Mouse (Mus musculus) macrophage (primary cell): Measurements from ENCODE around the gene Anp32e. TPM values are rescaled to one million over a fixed set of nuclear protein-coding genes. Genes with fewer than 3 reads are reported as not detected.
"Not testable (repeated sequence)": the region's sequence is repeated elsewhere in the genome, so short reads cannot be mapped to it uniquely, and the experiment has no call there.

Experiments used
- H3K27ac ChIP-seq: fragments of 350-480 bp; formaldehyde crosslinking; 2 replicates; pipeline ENCODE4 v1.9.0; 2021
- H3K36me3 ChIP-seq: fragments of 350-480 bp; formaldehyde crosslinking; 2 replicates; pipeline ENCODE4 v1.9.0; 2021; ENCODE audit errors: inconsistent target
- H3K4me3 ChIP-seq: fragments of 350-480 bp; formaldehyde crosslinking; 2 replicates; pipeline ENCODE4 v1.9.0; 2021; ENCODE audit errors: inconsistent target
- H3K79me2 ChIP-seq: fragments of 350-480 bp; formaldehyde crosslinking; 2 replicates; pipeline ENCODE4 v1.9.0; 2021; ENCODE audit errors: inconsistent target
- WGBS: methylation state at CpG from one replicate; pipeline ENCODE4 v1.1.7; 2026; ENCODE audit warnings: inconsistent platforms; ENCODE audit not compliant: missing documents; 5-methylcytosine and 5-hydroxymethylcytosine counted together
- polyA plus RNA-seq: library from polyadenylated mRNA; stranded (reverse); fragments of 250-400 nt; gene quantifications from 3 replicates; pipeline ENCODE4 v1.2.4, GENCODE M21; 2018; ENCODE audit warnings: inconsistent platforms

Anp32e gene
- polyA plus RNA-seq, 1 experiment from 2014 or later, result 196 TPM

DNA sequence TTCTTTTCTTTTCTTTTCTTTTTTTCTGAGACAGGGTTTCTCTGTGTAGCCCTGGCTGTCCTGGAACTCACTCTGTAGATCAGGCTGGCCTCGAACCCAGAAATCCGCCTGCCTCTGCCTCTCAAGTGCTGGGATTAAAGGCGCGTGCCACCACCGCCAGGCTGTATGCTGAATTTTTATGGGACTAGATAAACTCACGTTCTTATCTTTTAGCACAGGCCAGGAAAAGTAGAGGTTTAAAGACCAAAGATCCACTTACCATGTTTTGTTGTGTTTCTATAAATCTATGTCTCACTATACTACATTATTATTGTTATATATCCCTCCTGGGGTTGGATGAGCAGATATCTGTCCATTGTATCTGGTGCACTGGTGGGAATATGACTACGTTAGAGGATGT, 5.6 kb upstream of the Anp32e start:
- not testable (repeated sequence) for H3K4me3 ChIP-seq, H3K79me2 ChIP-seq, H3K36me3 ChIP-seq, H3K27ac ChIP-seq
- 97% methylated on average over 7 of the region's 7 CpGs for WGBS

DNA sequence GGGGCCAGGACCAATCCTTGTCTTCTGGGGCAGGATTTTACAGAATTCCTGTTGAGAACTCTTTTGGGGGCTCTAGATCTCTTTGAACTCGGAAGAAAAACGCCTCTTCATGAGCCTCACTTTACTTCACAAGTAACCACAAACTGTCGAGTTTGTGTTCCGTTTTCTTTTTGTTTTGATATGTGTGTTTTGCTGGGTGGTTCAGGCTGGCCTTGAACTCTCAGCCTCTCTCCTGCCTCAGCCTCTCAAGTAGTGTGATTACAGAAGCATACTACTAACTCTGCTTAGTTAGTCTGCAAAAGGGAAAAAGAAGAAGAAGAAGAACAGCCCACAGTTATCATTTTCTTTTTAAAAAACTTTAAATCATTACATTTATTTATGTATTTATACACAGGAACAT, 4.9 kb upstream of the Anp32e start:
- WGBS, result 62% methylated on average over 4 of the region's 4 CpGs
- Histone ChIP-seq H3K27ac (no peak overlapping the region), H3K36me3 (no peaks in the 10 kb centered on the region)

DNA sequence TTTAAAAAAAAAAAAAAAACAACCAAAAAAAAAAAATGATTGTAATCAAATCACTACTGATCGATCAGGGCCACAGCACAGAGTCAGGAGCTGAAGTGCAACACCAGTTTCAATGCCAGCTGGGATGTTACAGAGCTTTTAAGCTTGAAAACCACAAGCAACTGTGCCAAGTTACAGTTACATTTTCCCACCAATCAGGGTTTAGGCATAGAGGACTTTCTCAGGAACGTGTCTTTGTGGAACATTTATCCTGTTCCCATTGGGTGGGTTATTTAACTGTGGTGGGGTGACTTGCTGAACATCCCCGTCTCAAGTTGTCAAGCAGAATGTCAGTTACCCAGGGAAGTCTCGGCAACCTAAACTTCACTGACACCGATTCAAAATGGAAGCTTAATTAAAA, 4.0 kb upstream of the Anp32e start:
- no peak overlapping the region for H3K4me3 ChIP-seq
- H3K79me2 ChIP-seq, result peaks cover 5% of the 10 kb centered on the region; the same call in 1 of the 2 replicates
- H3K27ac ChIP-seq, result no peak overlapping the region
- no peaks in the 10 kb centered on the region for H3K36me3 ChIP-seq
- 44% methylated on average over 5 of the region's 5 CpGs for WGBS

More for the DNA sequence above, 4.9 kb upstream of the Anp32e start:
- Histone ChIP-seq H3K4me3 (no peak overlapping the region), H3K79me2 (peaks cover under 1% of the 10 kb centered on the region; the same call in 1 of the 2 replicates)

DNA sequence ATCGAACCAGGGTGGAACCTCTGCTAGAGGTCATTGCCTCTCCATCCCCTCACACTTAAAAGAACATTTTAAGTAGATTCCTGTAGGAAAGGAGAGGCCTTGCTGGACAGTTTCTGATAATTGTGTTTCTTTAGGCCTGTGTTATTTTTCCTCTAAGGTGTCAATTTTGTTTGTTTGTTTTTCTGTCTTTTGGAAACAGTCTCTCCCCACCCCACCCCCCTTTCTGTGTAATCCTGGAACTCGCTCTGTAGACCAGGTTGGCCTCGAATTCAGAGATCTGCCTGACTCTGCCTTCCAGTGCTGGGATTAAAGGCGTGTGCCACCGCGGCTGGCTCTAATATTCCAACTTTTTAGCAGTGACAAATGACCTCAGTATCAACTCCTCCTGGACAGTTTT, 787 bp upstream of the Anp32e start:
- peaks cover 36% of the 10 kb centered on the region for H3K79me2 ChIP-seq
- WGBS, result 50% methylated on average over 6 of the region's 6 CpGs
- H3K4me3 ChIP-seq, result peak overlapping the region; percentile 94
- no peaks in the 10 kb centered on the region for H3K36me3 ChIP-seq
- H3K27ac ChIP-seq, result peak overlapping the region; percentile 60

DNA sequence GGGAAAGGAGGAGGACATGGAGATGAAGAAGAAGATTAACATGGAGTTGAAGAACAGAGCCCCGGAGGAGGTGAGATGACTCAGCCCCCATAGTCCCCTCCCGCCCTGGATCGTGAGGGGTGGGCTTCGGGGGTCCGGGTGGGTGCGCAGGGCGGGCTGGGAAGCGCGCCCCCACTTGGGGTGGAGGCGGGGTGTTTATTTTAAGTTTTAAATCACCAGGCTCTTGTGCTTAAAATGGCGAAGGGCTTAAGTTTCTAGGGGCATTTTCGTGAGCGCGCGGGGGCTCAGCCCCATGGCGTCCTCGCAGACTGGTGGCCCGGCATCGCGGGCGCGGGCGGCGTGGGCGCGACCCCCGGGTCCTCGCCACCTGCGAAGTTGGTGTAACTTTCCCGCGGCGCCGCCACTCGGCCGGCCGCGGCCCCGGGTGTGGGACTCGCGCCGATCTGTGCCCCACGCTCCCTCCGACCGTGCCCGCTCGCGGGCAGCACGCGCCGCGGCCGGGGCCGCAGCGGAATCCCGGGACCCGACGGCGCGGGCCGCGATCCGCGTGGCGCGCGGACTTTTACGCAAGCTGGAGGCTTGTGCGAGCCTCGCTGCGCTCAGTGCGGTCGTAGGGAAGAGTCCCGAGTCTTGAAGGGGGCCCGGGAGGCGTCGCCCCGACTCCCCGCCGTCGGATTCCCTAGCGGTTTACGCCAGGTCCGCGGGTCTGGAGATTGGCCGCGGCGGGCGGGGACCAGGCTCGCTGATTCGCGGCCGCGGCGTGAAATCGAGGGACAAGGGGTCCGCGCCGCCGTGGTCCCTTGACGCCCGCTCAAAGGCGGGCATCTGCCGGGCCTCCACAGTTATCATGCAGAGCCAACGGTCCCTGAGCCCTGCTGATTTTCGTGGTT, 780 bp downstream of the Anp32e start:
- WGBS, result under 1% methylated on average over 101 of the region's 105 CpGs
- Histone ChIP-seq H3K4me3 (peak overlapping the region; percentile 94), H3K36me3 (no peaks in the 10 kb centered on the region), H3K79me2 (peaks cover 42% of the 10 kb centered on the region), H3K27ac (peak overlapping the region; percentile 82)

DNA sequence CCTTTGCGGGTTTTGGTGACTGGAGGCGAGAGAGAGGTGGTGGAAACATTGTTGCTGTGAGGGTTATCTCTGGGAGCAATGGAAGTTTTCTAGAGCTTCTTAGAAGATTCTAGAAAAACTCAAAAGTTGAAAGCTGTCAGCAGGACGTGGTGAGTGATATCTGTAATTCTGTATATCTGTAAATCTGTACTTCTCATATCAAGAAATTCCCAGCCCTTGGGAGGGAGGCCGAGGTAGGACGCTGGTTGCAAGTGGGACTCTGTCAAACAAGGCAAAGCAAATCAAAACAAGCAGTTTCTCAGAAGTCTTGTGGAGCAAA, 1.4 kb downstream of the Anp32e start:
- H3K27ac ChIP-seq, result no peak overlapping the region
- H3K4me3 ChIP-seq, result peak overlapping the region; percentile 39
- H3K36me3 ChIP-seq, result no peaks in the 10 kb centered on the region
- peaks cover 42% of the 10 kb centered on the region for H3K79me2 ChIP-seq
- WGBS, result 3% methylated on average over 3 of the region's 5 CpGs

DNA sequence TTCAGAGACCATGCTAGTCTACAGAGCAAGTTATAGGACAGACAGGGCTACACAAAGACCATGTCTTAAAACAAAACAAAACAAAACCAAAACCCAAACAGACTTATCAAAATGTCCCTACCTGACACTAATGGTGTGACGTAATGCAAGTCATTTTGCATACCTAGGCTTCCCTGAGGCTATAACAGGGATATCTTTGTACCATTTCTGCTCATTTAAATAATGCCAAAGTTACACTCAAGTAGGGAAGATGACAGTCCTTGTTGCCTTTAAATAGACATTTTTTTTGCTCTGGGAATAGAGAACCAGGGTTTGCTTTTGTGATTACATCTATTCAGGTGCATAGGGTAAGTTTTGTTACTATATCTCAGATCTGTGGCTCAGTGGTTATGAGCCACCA, 2.4 kb downstream of the Anp32e start:
- no peak overlapping the region for H3K4me3 ChIP-seq
- no peaks in the 10 kb centered on the region for H3K36me3 ChIP-seq
- WGBS, result 80% methylated on average over 1 of the region's 1 CpGs
- H3K79me2 ChIP-seq, result peaks cover 42% of the 10 kb centered on the region
- H3K27ac ChIP-seq, result no peak overlapping the region

DNA sequence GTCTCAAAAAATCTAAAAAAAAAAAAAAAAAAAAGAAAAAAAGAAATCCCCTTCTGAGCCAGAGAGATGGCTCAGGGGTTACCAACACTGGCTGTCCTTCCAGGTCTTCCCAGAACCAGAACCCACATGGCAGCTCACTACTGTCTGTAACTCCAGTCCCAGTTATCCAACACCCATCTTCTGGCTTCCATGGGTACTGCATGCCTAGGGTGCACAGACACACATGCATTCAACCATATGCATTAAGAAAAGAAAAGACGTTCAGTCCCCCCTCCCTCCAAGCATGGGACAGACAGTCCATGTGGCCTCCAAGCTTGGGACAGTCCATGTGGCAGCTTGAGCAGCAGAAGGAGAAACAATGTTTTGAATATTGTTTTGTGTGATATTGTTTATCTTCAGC, 3.1 kb downstream of the Anp32e start:
- peaks cover 42% of the 10 kb centered on the region for H3K79me2 ChIP-seq
- 100% methylated on average over 1 of the region's 1 CpGs for WGBS
- peaks cover 2% of the 10 kb centered on the region; the same call in 1 of the 2 replicates for H3K36me3 ChIP-seq
- no peak overlapping the region for H3K4me3 ChIP-seq
- no peak overlapping the region for H3K27ac ChIP-seq

DNA sequence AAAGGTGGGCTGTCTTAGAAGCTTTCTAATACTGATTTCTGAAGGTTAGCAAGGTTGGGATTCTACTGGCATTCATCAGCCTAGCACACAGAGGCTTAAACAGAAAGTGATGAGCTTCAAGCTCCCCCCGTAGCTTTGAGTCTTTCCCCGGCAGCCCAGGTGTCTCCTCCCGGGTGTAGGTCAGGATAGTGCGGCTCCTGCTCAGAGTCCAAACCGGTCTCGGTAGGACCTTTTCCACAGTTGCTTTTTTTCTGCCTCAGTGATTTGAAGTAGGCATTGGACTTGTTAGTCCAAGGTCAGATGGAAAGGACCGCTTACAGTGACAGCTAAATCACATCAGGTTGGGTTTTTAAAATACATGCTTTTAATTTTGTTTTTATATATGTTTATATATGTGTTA, 3.5 kb downstream of the Anp32e start:
- 100% methylated on average over 5 of the region's 7 CpGs for WGBS
- H3K36me3 ChIP-seq, result peaks cover 6% of the 10 kb centered on the region; the same call in 1 of the 2 replicates
- peaks cover 42% of the 10 kb centered on the region for H3K79me2 ChIP-seq
- no peak overlapping the region for H3K27ac ChIP-seq
- H3K4me3 ChIP-seq, result no peak overlapping the region

DNA sequence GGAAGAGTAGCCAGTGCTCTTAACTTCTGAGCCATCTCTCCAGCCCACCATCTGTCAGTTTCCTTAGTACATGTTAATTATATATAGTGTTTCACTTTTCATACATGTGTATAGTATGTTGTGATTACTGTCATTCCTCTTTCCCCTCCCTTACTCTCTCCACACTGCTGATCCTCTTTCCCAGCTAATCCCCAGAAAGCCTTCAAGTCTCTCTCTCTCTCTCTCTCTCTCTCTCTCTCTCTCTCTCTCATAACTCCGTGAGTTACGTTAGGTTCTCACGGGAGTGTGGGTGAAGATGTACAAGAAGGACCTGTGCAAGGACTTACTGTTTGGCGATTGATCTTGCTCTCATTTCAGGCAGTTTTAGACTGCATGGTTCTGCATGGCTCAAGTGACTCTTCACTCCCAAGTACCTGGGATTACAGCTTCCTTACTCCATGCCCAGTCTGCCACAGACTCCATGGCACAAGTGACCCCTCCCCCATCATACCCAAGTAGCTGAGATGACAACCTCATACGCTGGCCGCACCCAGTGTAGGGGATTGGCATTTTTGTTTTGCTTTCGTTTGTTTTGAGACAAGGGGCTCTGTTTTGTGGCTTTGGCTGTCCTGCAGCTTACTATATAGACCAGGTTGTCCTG, 4.2 kb downstream of the Anp32e start:
- Histone ChIP-seq H3K36me3 (peaks cover 13% of the 10 kb centered on the region; the same call in 1 of the 2 replicates), H3K27ac (no peak overlapping the region), H3K4me3 (no peak overlapping the region), H3K79me2 (peaks cover 42% of the 10 kb centered on the region)
- WGBS, result 95% methylated on average over 7 of the region's 7 CpGs

DNA sequence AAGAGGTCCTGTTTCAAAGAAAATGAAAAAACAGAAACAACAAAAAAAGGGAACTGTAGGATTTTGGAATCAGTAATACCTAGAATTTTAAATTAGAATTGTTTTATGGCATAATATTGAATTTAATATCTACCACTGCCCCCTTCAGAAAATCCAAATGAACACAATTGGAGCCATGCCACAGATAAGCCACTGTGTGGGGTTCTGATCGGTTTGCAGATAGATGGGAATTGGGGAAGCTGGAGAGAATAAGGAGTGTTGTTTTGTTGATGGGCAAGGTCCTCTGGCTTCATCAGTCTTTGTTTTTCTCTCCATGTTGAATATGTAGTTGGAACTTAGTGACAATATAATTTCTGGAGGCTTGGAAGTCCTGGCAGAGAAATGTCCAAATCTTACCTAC, 5.4 kb downstream of the Anp32e start:
- 89% methylated on average over 1 of the region's 1 CpGs for WGBS
- Histone ChIP-seq H3K4me3 (no peak overlapping the region), H3K79me2 (peaks cover 45% of the 10 kb centered on the region), H3K36me3 (peaks cover 16% of the 10 kb centered on the region; the same call in 1 of the 2 replicates), H3K27ac (no peak overlapping the region)

DNA sequence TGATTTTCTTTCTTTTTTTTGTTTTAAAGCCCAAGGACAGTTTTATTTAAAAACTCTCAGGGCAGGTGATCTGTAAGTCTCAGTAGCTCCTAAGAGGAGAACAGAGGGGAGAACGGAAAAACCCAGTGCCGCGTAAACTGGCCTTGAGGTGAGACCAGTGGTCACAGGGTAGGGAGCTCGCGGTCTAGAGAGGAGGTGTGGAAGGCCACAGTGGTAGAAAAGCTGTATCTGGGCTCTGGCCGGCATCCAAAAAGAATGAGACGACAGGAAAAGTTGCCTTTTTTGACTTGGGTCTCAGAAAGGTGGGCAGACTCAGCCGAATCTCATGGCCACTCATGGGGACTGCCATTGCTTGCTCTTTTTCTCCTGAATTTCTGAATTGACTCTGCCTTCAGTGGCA, 9.2 kb downstream of the Anp32e start:
- Histone ChIP-seq H3K79me2 (peaks cover 43% of the 10 kb centered on the region), H3K36me3 (peaks cover 16% of the 10 kb centered on the region; the same call in 1 of the 2 replicates), H3K4me3 (no peak overlapping the region), H3K27ac (no peak overlapping the region)
- 69% methylated on average over 8 of the region's 8 CpGs for WGBS

DNA sequence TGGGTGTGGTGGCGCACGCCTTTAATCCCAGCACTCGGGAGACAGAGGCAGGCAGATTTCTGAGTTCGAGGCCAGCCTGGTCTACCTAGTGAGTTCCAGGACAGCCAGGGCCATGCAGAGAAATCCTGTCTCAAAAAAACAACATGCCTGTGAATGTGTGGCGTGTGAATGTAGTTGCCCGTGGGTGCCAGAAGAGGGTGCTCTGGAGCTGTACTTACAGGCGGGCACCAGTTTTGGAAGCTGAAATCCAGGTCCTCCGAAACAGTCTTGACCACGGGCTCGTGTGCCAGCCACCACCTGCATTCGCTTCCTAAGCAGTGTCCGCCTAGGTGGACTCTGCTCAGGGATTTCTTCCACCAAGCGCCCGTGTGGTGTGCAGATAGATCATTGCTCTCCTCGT, 9.8 kb downstream of the Anp32e start:
- no peak overlapping the region for H3K27ac ChIP-seq
- peaks cover 37% of the 10 kb centered on the region for H3K79me2 ChIP-seq
- 93% methylated on average over 15 of the region's 15 CpGs for WGBS
- peaks cover 16% of the 10 kb centered on the region; the same call in 1 of the 2 replicates for H3K36me3 ChIP-seq
- H3K4me3 ChIP-seq, result no peak overlapping the region

DNA sequence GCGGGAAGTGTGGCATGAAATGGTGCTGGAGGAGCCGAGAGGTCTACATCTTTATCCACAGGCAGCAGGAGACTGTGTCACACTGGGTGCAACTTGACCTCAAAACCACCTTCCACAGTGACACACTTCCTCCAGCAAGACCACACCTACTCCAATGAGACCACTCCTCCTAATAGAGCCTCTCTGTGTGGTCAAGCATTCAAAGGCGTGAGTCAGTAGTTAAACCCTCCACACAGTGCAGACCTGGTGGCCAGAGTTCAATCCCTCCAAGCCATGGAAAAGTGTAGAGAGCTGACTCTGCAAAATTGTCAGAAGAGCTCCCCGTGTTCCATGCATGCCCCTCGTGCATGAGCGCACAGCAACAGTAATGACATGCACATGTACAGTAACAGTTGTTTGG, 13.7 kb downstream of the Anp32e start:
- Histone ChIP-seq H3K27ac (no peak overlapping the region), H3K79me2 (peaks cover 37% of the 10 kb centered on the region), H3K4me3 (no peak overlapping the region), H3K36me3 (peaks cover 19% of the 10 kb centered on the region; the same call in 1 of the 2 replicates)
- 80% methylated on average over 6 of the region's 6 CpGs for WGBS

DNA sequence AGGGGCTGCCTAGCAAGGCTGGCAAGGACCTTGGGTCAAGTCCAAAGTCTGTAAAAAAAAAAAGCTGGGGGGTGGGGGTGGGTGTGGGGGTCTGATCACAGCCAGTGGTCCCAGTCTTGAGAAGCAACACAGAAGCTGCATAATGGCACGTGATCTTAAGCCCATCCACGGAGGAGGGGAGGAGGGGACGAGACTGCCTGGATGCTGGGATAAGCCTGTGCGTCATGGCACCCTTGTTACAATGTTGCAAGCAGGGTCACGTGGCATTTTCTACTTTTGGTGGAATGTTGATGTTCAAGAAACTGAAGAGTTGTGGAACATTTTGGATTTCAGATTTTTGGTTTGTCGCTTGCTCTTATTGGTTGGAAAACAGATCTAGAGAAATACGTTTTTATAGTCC, 14.2 kb downstream of the Anp32e start:
- 99% methylated on average over 6 of the region's 7 CpGs for WGBS
- peaks cover 14% of the 10 kb centered on the region; the same call in 1 of the 2 replicates for H3K36me3 ChIP-seq

More for the DNA sequence above, 14.2 kb downstream of the Anp32e start:
- H3K27ac ChIP-seq, result no peak overlapping the region
- peaks cover 37% of the 10 kb centered on the region for H3K79me2 ChIP-seq
- no peak overlapping the region for H3K4me3 ChIP-seq
